Mouse (Mus musculus): ENCODE measurements around the gene Pik3r1. TPM values are rescaled to one million over a fixed set of nuclear protein-coding genes. Genes with fewer than 3 reads are reported as not detected.

Gene Pik3r1
- polyA plus RNA-seq, 1 experiment from 2014 or later = 63.3 TPM

DNA sequence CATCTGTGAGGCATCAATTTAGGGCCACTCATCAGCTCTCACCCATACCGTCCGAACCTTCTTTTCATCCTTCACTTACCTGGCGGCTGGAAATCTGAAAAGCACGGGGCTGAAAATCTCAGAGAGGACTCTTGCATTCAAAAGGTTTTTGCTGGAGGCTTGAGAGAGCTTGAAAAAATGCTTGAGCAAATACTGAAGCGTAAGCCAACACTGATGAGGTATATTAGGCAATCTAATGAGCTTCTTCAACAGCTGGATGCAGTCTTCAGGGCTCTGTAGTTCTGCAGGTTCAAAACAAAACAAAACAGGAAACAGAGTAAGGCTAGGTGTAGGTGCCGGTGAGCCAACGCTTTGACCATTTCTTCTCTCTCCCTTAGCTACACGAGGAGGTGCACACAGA is 66.4 kb downstream of the Pik3r1 start:
- Histone ChIP-seq H3K4me2 (ENCODE audit: low read length) (no peak overlapping the region), H3K27ac (replicated peaks; ENCODE audit: low read depth, low read length) (no peak overlapping the region), H3K9ac (replicated peaks; ENCODE audit: low read length) (no peak overlapping the region), H3K27me3 (ENCODE audit: control insufficient read depth, insufficient read depth, low read length) (no peaks in the 10 kb centered on the region), H3K4me3 (replicated peaks; ENCODE audit: low read depth, low read length) (no peak overlapping the region), H3K9me3 (ENCODE audit: control insufficient read depth, low read length) (no peaks in the 10 kb centered on the region), H3K4me1 (ENCODE audit: control insufficient read depth, insufficient read depth, low read length) (peaks cover 12% of the 10 kb centered on the region), H3K36me3 (ENCODE audit: control insufficient read depth, insufficient read depth, low read length) (peaks cover 18% of the 10 kb centered on the region)
- no peak for DNase-seq
- WGBS = 91% methylated on average over 8 of the region's 8 CpGs
- no peak for ATAC-seq (ENCODE audit: low FRiP score, low TSS enrichment)

DNA sequence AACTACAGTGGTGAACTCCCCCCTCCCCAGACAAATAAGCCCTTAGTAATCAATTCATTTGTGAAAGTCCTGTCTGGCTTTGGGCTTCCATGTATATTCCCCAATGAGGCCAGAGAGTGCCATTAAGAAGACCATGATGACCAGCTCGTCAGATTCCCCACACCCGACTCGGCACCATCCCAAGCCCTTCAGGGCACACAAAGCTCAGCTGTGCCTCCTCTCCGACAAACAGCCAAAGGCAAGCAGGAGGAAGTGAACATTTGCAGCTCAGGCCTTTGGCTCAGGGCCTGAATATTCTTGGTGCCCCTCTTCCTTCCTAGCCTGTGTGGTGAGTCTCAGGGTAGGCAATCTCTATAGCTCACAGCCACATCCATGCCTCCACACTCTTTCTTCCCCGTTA is 68.3 kb downstream of the Pik3r1 start:
- H3K9ac ChIP-seq (replicated peaks; ENCODE audit: low read length) = no peak overlapping the region
- no peak for ATAC-seq (ENCODE audit: low FRiP score, low TSS enrichment)
- H3K9me3 ChIP-seq (ENCODE audit: control insufficient read depth, low read length) = no peaks in the 10 kb centered on the region
- WGBS = 30% methylated on average over 5 of the region's 5 CpGs
- DNase-seq = peak; percentile 53
- no peak overlapping the region for H3K4me3 ChIP-seq (replicated peaks; ENCODE audit: low read depth, low read length)
- peaks cover 18% of the 10 kb centered on the region for H3K4me1 ChIP-seq (ENCODE audit: control insufficient read depth, insufficient read depth, low read length)
- no peaks in the 10 kb centered on the region for H3K27me3 ChIP-seq (ENCODE audit: control insufficient read depth, insufficient read depth, low read length)
- no peak overlapping the region for H3K4me2 ChIP-seq (ENCODE audit: low read length)
- no peak overlapping the region for H3K27ac ChIP-seq (replicated peaks; ENCODE audit: low read depth, low read length)
- H3K36me3 ChIP-seq (ENCODE audit: control insufficient read depth, insufficient read depth, low read length) = peaks cover 18% of the 10 kb centered on the region

DNA sequence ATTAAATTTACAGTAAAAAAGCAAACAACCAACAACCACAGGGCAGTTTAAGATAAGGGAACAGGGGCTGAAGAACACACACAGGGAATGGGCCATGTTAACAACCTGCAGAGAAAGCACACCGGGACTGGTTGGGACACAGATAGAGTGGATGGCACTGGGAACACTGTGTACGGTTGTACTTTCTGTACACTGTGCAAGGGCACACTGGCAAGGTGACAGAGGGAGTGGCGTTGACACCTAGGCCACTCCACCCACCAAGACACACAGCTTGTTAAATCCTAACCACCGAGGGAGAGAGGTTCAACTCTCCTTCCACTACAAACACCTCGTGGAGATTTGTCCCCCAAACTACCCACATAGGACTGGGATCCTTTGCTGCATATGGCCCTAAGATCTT is 70.1 kb downstream of the Pik3r1 start:
- H3K4me1 ChIP-seq (ENCODE audit: control insufficient read depth, insufficient read depth, low read length) = peaks cover 34% of the 10 kb centered on the region
- no peak overlapping the region for H3K9ac ChIP-seq (replicated peaks; ENCODE audit: low read length)
- DNase-seq (no peak), ATAC-seq (ENCODE audit: low FRiP score, low TSS enrichment) (no peak)
- H3K36me3 ChIP-seq (ENCODE audit: control insufficient read depth, insufficient read depth, low read length) = peaks cover 18% of the 10 kb centered on the region
- H3K27ac ChIP-seq (replicated peaks; ENCODE audit: low read depth, low read length) = no peak overlapping the region
- H3K9me3 ChIP-seq (ENCODE audit: control insufficient read depth, low read length) = no peaks in the 10 kb centered on the region
- H3K4me2 ChIP-seq (ENCODE audit: low read length) = no peak overlapping the region
- H3K4me3 ChIP-seq (replicated peaks; ENCODE audit: low read depth, low read length) = no peak overlapping the region
- WGBS = 83% methylated on average over 5 of the region's 5 CpGs
- H3K27me3 ChIP-seq (ENCODE audit: control insufficient read depth, insufficient read depth, low read length) = no peaks in the 10 kb centered on the region

DNA sequence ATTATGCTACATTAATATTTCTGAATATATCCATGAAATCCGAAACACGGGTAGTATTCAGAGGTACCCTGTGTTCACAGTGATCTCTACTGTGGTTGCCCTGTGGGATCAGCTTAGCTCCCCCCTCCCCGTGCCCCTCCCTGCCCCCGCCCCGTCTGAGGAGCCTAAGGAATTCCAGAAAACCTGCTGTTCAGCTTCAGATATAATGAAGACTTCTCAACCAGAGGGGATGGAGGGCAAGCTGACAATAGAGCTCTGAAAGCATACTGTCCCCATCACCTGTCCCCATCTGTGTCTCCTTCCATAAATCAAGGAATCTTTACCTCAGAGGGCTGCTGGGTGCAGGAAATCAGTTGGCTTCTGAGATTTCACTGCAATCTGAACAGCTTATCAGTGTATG is 70.6 kb downstream of the Pik3r1 start:
- Histone ChIP-seq H3K36me3 (ENCODE audit: control insufficient read depth, insufficient read depth, low read length) (peaks cover 14% of the 10 kb centered on the region), H3K4me1 (ENCODE audit: control insufficient read depth, insufficient read depth, low read length) (peaks cover 37% of the 10 kb centered on the region), H3K9me3 (ENCODE audit: control insufficient read depth, low read length) (no peaks in the 10 kb centered on the region), H3K9ac (replicated peaks; ENCODE audit: low read length) (no peak overlapping the region), H3K27me3 (ENCODE audit: control insufficient read depth, insufficient read depth, low read length) (no peaks in the 10 kb centered on the region), H3K4me3 (replicated peaks; ENCODE audit: low read depth, low read length) (no peak overlapping the region), H3K27ac (replicated peaks; ENCODE audit: low read depth, low read length) (no peak overlapping the region), H3K4me2 (ENCODE audit: low read length) (no peak overlapping the region)
- DNase-seq (no peak), ATAC-seq (ENCODE audit: low FRiP score, low TSS enrichment) (no peak)
- 50% methylated on average over 5 of the region's 5 CpGs for WGBS

- 78% methylated on average over 7 of the region's 7 CpGs for WGBS
- no peak for ATAC-seq (ENCODE audit: low FRiP score, low TSS enrichment)
- H3K4me1 ChIP-seq (ENCODE audit: control insufficient read depth, insufficient read depth, low read length) = peaks cover 37% of the 10 kb centered on the region
Measured at GRCm38 (mm10) chr13:101696827-101697226, 71.2 kb downstream of the Pik3r1 start.

DNA sequence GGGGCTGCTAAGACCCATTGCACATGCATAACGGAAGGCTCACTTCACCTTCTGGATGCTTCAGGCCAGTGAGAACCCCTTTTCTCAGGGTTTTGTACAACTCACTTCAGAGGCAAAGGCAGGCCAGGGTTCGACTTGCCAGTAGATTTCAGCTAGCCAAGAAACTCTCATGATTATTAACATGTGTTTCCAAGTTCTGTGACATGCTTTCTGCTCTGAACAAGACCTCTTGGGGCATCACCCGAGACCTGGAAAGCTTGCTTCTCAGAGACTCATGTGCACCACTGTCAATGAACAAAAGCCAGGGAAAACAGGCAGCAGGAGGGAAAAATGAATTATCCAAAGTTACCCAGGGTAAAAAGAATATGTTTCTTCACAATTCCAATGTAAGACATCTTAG is 71.7 kb downstream of the Pik3r1 start:
- ATAC-seq (ENCODE audit: low FRiP score, low TSS enrichment) (no peak), DNase-seq (no peak)
- Histone ChIP-seq H3K4me3 (replicated peaks; ENCODE audit: low read depth, low read length) (no peak overlapping the region), H3K4me1 (ENCODE audit: control insufficient read depth, insufficient read depth, low read length) (peaks cover 37% of the 10 kb centered on the region), H3K4me2 (ENCODE audit: low read length) (no peak overlapping the region), H3K9me3 (ENCODE audit: control insufficient read depth, low read length) (no peaks in the 10 kb centered on the region), H3K9ac (replicated peaks; ENCODE audit: low read length) (no peak overlapping the region), H3K27me3 (ENCODE audit: control insufficient read depth, insufficient read depth, low read length) (no peaks in the 10 kb centered on the region), H3K36me3 (ENCODE audit: control insufficient read depth, insufficient read depth, low read length) (peaks cover 6% of the 10 kb centered on the region; the same call in 1 of the 2 replicates), H3K27ac (replicated peaks; ENCODE audit: low read depth, low read length) (no peak overlapping the region)
- WGBS = 65% methylated on average over 3 of the region's 3 CpGs

More at GRCm38 (mm10) chr13:101696827-101697226, 71.2 kb downstream of the Pik3r1 start:
- H3K36me3 ChIP-seq (ENCODE audit: control insufficient read depth, insufficient read depth, low read length) = peaks cover 11% of the 10 kb centered on the region; the same call in 1 of the 2 replicates
- no peak overlapping the region for H3K4me2 ChIP-seq (ENCODE audit: low read length)
- H3K9me3 ChIP-seq (ENCODE audit: control insufficient read depth, low read length) = no peaks in the 10 kb centered on the region
- H3K27ac ChIP-seq (replicated peaks; ENCODE audit: low read depth, low read length) = no peak overlapping the region
- no peak for DNase-seq
- H3K4me3 ChIP-seq (replicated peaks; ENCODE audit: low read depth, low read length) = no peak overlapping the region
- H3K27me3 ChIP-seq (ENCODE audit: control insufficient read depth, insufficient read depth, low read length) = no peaks in the 10 kb centered on the region
- no peak overlapping the region for H3K9ac ChIP-seq (replicated peaks; ENCODE audit: low read length)

- Histone ChIP-seq H3K4me3 (replicated peaks; ENCODE audit: low read depth, low read length) (no peak overlapping the region), H3K27me3 (ENCODE audit: control insufficient read depth, insufficient read depth, low read length) (no peaks in the 10 kb centered on the region), H3K4me1 (ENCODE audit: control insufficient read depth, insufficient read depth, low read length) (peaks cover 37% of the 10 kb centered on the region), H3K9ac (replicated peaks; ENCODE audit: low read length) (no peak overlapping the region), H3K4me2 (ENCODE audit: low read length) (no peak overlapping the region), H3K27ac (replicated peaks; ENCODE audit: low read depth, low read length) (no peak overlapping the region), H3K9me3 (ENCODE audit: control insufficient read depth, low read length) (no peaks in the 10 kb centered on the region), H3K36me3 (ENCODE audit: control insufficient read depth, insufficient read depth, low read length) (0 out of 2 replicates have a peak, but pooled peaks cover 1% of the 10 kb centered on the region)
- ATAC-seq (ENCODE audit: low FRiP score, low TSS enrichment) (no peak), DNase-seq (peak; percentile 97)
- WGBS = 5% methylated on average over 7 of the region's 7 CpGs
Measured at GRCm38 (mm10) chr13:101695876-101696275, 72.1 kb downstream of the Pik3r1 start.

DNA sequence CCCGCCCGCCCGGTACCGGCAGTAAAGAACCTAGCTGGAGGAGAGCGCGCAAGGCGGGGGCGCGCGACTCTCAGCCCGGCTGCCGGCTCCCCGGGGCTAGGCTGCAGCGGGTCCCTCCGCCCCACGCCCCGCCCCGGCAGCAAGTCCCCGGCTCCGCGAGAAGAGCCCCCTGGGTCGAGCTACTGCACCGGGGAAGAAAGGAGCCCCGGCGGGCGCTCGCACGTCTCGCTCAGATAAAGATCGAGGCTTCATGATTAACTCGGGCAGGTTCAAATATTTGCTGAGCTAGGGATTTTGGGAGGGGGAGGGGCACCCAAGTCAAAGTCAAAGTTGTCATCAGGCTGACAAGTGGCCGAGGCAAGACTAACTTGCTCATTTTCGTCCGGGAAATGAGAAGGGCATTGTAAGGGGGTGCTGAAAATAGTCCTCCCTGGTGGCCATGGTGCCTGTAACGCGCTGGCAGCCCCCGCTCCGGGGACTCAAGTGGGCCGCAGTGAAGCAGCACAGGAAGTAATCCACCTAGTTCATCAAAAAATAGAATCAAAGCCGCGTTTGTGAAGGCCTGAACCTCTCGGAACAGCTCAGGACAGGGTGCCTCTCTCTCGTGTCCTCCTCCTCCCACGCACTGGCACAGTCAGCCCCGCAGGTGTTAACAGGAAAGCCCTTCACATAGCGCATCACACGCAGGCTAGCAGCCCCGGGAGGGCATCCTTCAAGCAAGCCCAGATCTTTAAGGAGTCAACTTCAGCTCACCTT is 73.3 kb downstream of the Pik3r1 start:
- no peak overlapping the region; the same call in 1 of the 2 replicates for H3K27ac ChIP-seq (replicated peaks; ENCODE audit: low read depth, low read length)
- DNase-seq = peak; percentile 75
- peak overlapping the region; percentile 97 for H3K4me2 ChIP-seq (ENCODE audit: low read length)
- H3K4me3 ChIP-seq (replicated peaks; ENCODE audit: low read depth, low read length) = peak overlapping the region; percentile 54
- H3K36me3 ChIP-seq (ENCODE audit: control insufficient read depth, insufficient read depth, low read length) = no peaks in the 10 kb centered on the region
- H3K4me1 ChIP-seq (ENCODE audit: control insufficient read depth, insufficient read depth, low read length) = peaks cover 33% of the 10 kb centered on the region
- no peaks in the 10 kb centered on the region for H3K9me3 ChIP-seq (ENCODE audit: control insufficient read depth, low read length)
- H3K27me3 ChIP-seq (ENCODE audit: control insufficient read depth, insufficient read depth, low read length) = no peaks in the 10 kb centered on the region
- peak overlapping the region; percentile 63 for H3K9ac ChIP-seq (replicated peaks; ENCODE audit: low read length)
- under 1% methylated on average over 48 of the region's 48 CpGs for WGBS
- ATAC-seq (ENCODE audit: low FRiP score, low TSS enrichment) = peak; percentile 63

DNA sequence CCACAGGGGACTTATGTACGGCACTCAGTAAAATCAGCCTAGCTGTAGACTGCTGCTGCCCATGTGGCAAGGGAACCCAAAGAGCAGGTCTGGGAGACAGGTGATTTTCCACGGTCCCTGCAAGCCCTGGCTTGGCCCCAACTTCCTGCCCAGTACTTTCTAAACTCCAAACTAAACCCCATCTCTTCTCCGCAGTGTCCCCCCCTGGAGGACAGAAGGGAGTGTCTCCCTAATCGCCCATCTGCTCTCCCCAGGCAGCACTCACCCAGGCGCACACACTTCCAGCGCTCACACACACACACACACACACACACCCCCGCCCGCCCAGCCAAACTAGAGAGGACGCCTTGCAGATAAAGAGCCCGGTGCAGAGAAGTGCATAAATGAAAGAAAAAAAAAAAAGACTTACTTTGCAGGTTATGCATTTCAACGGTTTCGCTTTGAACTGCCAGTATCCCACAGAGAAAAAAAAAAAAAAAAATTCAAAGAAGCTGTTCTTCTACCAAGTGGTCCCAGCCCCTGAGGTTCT is 74.0 kb downstream of the Pik3r1 start:
- Histone ChIP-seq H3K4me3 (replicated peaks; ENCODE audit: low read depth, low read length) (peak overlapping the region; percentile 54), H3K4me1 (ENCODE audit: control insufficient read depth, insufficient read depth, low read length) (peaks cover 27% of the 10 kb centered on the region), H3K4me2 (ENCODE audit: low read length) (peak overlapping the region; percentile 97), H3K9ac (replicated peaks; ENCODE audit: low read length) (peak overlapping the region; percentile 63), H3K9me3 (ENCODE audit: control insufficient read depth, low read length) (no peaks in the 10 kb centered on the region), H3K27ac (replicated peaks; ENCODE audit: low read depth, low read length) (no peak overlapping the region), H3K36me3 (ENCODE audit: control insufficient read depth, insufficient read depth, low read length) (no peaks in the 10 kb centered on the region), H3K27me3 (ENCODE audit: control insufficient read depth, insufficient read depth, low read length) (no peaks in the 10 kb centered on the region)
- peak; percentile 46 for DNase-seq
- ATAC-seq (ENCODE audit: low FRiP score, low TSS enrichment) = peak; percentile 69
- WGBS = 0% methylated on average over 12 of the region's 12 CpGs

All from midbrain, embryonic 14.5 days (tissue).